Mouse (Mus musculus) liver, embryonic 14.5 days (tissue): Measurements from ENCODE around the gene Slc25a10.

Experiments
- CTCF ChIP-seq: IDR thresholded peaks from 2 replicates; pipeline ENCODE4 v1.5.1; 2016; ENCODE audit warnings: antibody characterized with exemption, low read depth, control low read depth
- EP300 ChIP-seq: IDR thresholded peaks from 2 replicates; pipeline ENCODE4 v1.6.1; 2016; ENCODE audit warnings: antibody characterized with exemption, low read depth

- peak; percentile 97 for TF ChIP-seq CTCF
- TF ChIP-seq EP300, result no peak
These were observed 2.4 kb upstream of the Slc25a10 start for GRCm38 (mm10) chr11:120489054-120489761.
